Mouse (Mus musculus) hindbrain, embryonic 12.5 days (tissue): ENCODE measurements at regions not wholly inside any gene's neighbourhood (a gene's known extent, or its start where the extent isn't known, plus 50 kb on each side); places are given as distances from the start of the nearest gene placed in this dataset.

Experiments
- ATAC-seq: fragments of 200-750 bp; cut with Nextera tagmentation; 2 replicates; pipeline ENCODE4 v1.8.0; 2017; ENCODE audit warnings: moderate TSS enrichment; ENCODE audit not compliant: low FRiP score
- H3K27ac ChIP-seq: fragments of 300-500 bp; sonication (generic); 2 replicates; pipeline ENCODE4 v1.5.1; 2016; ENCODE audit warnings: mild to moderate bottlenecking
- H3K27me3 ChIP-seq: fragments of 300-500 bp; sonication (generic); 2 replicates; pipeline ENCODE4 v1.6.1; 2016; ENCODE audit warnings: mild to moderate bottlenecking
- H3K36me3 ChIP-seq: fragments of 300-500 bp; sonication (generic); 2 replicates; pipeline ENCODE4 v1.6.1; 2016; ENCODE audit warnings: mild to moderate bottlenecking
- H3K4me1 ChIP-seq: fragments of 300-500 bp; sonication (generic); 2 replicates; pipeline ENCODE4 v1.6.1; 2016
- H3K4me2 ChIP-seq: fragments of 300-500 bp; sonication (generic); replicated peaks from 2 replicates; pipeline ENCODE4 v1.6.1; 2016; ENCODE audit warnings: mild to moderate bottlenecking
- H3K4me3 ChIP-seq: fragments of 300-500 bp; sonication (generic); 2 replicates; pipeline ENCODE4 v1.5.1; 2016; ENCODE audit warnings: mild to moderate bottlenecking
- H3K9ac ChIP-seq: fragments of 300-500 bp; sonication (generic); 2 replicates; pipeline ENCODE4 v1.6.1; 2016; ENCODE audit warnings: mild to moderate bottlenecking, moderate library complexity
- H3K9me3 ChIP-seq: fragments of 300-500 bp; sonication (generic); replicated peaks from 2 replicates; pipeline ENCODE4 v1.6.1; 2016; ENCODE audit warnings: mild to moderate bottlenecking
- WGBS: fragments of 180-500 bp; shearing (Covaris S2); methylation state at CpG from one replicate; pipeline ENCODE4 v1.1.7; 2016; 5-methylcytosine and 5-hydroxymethylcytosine counted together

DNA sequence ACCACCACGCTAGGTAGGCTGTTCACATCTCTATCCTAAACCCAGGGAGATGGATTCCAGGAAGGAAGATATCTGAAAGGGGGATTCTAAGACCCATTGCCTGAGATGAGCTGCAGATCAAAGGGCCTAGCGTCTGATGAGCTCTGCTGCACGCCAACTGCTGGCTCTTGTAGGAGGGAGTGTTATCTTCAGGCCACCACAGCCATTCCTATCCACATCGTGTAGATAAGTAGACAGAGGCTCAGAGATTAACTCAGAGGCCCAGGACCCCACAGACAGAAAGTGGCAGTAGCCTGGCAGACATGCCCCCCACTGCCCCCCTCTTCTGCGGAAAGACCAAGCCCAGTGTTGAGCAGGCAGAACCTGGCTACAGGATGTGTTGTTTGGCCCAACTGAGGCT, 61.6 kb upstream of the Tle3 start:
- Histone ChIP-seq H3K4me2 (no peak overlapping the region), H3K36me3 (no peaks in the 10 kb centered on the region), H3K4me1 (peaks cover 49% of the 10 kb centered on the region), H3K27me3 (peaks cover 18% of the 10 kb centered on the region), H3K9me3 (no peaks in the 10 kb centered on the region), H3K27ac (no peak overlapping the region), H3K9ac (no peak overlapping the region), H3K4me3 (no peak overlapping the region)
- ATAC-seq = no peak
- 71% methylated on average over 5 of the region's 5 CpGs for WGBS

GRCm38 (mm10) chr9:61311604-61312003, 60.6 kb upstream of the Tle3 start:
- H3K27me3 ChIP-seq = peaks cover 18% of the 10 kb centered on the region
- no peak overlapping the region for H3K4me3 ChIP-seq
- peak; percentile 64 for ATAC-seq
- no peak overlapping the region for H3K9ac ChIP-seq
- H3K9me3 ChIP-seq = no peaks in the 10 kb centered on the region
- H3K4me2 ChIP-seq = no peak overlapping the region
- peaks cover 59% of the 10 kb centered on the region for H3K4me1 ChIP-seq
- H3K27ac ChIP-seq = peak overlapping the region; percentile 57
- H3K36me3 ChIP-seq = no peaks in the 10 kb centered on the region
- 30% methylated on average over 5 of the region's 5 CpGs for WGBS

DNA sequence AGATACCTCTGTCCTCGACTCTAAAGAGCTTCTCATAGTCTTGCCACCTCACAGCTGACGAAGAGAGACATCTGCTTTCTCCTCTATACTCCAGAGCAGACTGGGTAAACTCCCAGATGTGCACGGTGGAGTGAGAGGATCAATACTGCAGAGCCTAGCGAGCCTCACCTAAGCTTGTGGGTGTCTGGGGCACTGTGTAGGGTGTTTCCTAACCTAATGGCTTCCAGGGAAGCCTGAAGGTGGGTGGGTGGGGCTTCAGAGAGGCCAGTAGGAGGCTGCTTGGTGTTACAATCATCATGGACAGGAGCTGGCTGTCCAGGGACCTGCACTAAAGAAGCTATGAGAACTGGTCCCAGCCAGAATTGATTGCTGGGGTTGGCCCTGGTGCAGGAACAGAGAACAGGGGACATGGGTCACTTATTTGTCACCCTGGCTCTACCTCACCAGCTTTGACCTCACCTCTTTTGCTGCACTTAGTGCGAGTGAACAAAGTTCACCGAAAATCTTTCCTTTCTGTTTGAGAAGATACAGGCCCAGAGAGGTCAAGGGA, 57.5 kb upstream of the Tle3 start:
- H3K27me3 ChIP-seq = peaks cover 21% of the 10 kb centered on the region
- no peak overlapping the region for H3K4me3 ChIP-seq
- no peak overlapping the region for H3K4me2 ChIP-seq
- H3K9ac ChIP-seq = no peak overlapping the region
- peaks cover 62% of the 10 kb centered on the region for H3K4me1 ChIP-seq
- no peak for ATAC-seq
- no peaks in the 10 kb centered on the region for H3K9me3 ChIP-seq
- 69% methylated on average over 6 of the region's 6 CpGs for WGBS
- peak overlapping the region; percentile 64; the same call in 1 of the 2 replicates for H3K27ac ChIP-seq
- H3K36me3 ChIP-seq = no peaks in the 10 kb centered on the region

DNA sequence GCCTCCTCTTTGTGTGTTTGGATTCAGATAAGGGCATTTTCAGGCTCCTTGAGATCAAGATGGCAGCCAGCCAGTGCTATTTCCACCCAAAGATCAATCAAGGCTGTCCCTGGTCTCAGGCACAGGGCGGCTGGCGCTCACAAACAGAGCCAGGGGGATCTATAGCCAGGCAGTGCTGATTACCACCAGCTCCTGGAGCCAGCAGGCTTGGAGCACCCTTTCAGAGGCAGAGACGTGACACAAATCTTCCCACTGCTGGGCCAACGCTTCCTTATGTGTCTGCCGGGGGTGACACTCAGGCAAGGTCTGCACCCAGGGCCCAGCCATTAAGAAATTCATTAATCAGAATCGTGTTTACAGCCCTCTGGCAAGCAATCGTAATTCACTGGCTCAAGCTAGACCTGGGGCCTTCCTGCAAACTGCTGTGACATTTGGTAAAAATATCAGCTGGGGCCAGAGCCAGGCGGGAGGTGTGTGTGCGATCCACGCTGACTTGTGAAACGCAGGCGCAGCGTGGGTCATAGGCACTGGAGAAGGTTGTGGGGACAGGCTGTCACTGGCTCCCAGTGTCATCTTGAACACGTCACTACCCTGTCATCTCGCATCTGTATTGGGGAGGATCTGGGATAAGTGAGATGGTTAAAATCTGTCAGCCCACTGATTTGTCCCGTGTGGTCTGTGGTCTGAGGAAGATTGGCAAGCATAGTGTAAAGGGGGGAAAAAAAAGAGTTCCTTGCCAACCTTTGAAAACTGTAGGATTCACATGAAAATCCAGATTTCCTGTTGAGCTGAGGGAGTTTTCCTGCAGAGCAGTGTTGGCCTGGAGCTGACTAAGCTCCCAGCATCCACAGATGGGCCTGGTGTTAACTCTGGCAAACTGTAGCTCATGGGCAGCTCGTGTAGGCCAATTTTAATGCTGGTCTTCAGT, 56.5 kb upstream of the Tle3 start:
- no peak overlapping the region for H3K4me2 ChIP-seq
- H3K9ac ChIP-seq = no peak overlapping the region
- H3K9me3 ChIP-seq = no peaks in the 10 kb centered on the region
- H3K4me1 ChIP-seq = peaks cover 61% of the 10 kb centered on the region
- WGBS = 48% methylated on average over 17 of the region's 17 CpGs
- no peaks in the 10 kb centered on the region for H3K36me3 ChIP-seq
- H3K27ac ChIP-seq = peak overlapping the region; percentile 64
- peaks cover 22% of the 10 kb centered on the region for H3K27me3 ChIP-seq
- H3K4me3 ChIP-seq = no peak overlapping the region
- no peak for ATAC-seq

- 11% methylated on average over 4 of the region's 4 CpGs for WGBS
- H3K4me3 ChIP-seq = no peak overlapping the region
- ATAC-seq = peak; percentile 54; the same call in 1 of the 2 replicates
- no peak overlapping the region for H3K27ac ChIP-seq
- no peaks in the 10 kb centered on the region for H3K9me3 ChIP-seq
- H3K27me3 ChIP-seq = peaks cover 27% of the 10 kb centered on the region
- H3K4me2 ChIP-seq = no peak overlapping the region
- no peaks in the 10 kb centered on the region for H3K36me3 ChIP-seq
- H3K4me1 ChIP-seq = peaks cover 54% of the 10 kb centered on the region
- H3K9ac ChIP-seq = no peak overlapping the region
Measured at GRCm38 (mm10) chr9:61316442-61316841, 55.7 kb upstream of the Tle3 start.

- Histone ChIP-seq H3K4me1 (peaks cover 42% of the 10 kb centered on the region), H3K4me3 (no peak overlapping the region), H3K27ac (no peak overlapping the region), H3K27me3 (peaks cover 22% of the 10 kb centered on the region), H3K9ac (no peak overlapping the region), H3K36me3 (no peaks in the 10 kb centered on the region), H3K9me3 (no peaks in the 10 kb centered on the region), H3K4me2 (no peak overlapping the region)
- no peak for ATAC-seq
- WGBS = 52% methylated on average over 6 of the region's 6 CpGs
Measured at GRCm38 (mm10) chr9:61319721-61320120, 52.4 kb upstream of the Tle3 start.

DNA sequence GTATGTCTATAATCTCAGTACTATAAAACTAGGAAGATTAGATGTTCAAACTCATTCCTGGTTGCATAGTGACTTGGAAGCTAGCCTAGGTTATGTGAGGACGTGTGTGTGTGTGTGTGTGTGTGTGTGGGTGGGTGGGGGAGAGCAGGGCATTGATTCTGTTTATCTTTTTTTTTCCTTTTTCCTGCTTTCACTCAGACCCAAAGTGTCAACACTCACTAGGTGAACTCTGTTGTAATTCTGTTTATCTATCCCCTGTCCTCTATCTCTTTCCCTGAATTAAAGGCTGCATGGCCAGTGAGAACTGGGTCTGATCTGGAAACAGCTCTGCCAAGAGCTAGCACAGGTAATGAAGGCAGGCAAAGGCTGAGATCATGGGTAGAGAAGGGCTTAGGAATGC, 50.9 kb upstream of the Tle3 start:
- Histone ChIP-seq H3K27me3 (peaks cover 23% of the 10 kb centered on the region), H3K4me1 (peaks cover 41% of the 10 kb centered on the region)
- ATAC-seq = no peak

DNA sequence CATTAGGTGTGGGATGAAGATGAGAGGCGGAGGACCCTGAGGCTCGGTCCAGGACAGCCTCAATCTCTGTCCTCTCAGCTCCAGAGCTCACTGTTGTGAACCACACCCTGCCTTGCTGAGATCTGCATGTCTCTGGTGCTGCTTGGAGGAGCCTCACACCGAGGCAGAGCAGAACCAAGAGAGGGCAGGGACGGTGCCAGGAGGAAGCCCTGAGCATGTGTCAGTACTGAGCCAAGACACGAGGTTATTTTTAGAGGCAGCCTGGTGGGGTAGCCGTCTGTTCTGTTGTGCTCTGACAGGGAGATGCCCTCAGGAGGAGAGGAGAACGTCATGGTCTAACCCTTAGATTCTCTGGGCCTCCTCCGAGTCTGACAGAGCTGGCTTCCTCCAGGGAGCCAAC, 50.3 kb upstream of the Tle3 start:
- Histone ChIP-seq H3K4me1 (peaks cover 41% of the 10 kb centered on the region), H3K9me3 (no peaks in the 10 kb centered on the region)
- WGBS = 62% methylated on average over 8 of the region's 8 CpGs

More for the DNA sequence above, 50.9 kb upstream of the Tle3 start:
- H3K36me3 ChIP-seq = no peaks in the 10 kb centered on the region
- H3K4me2 ChIP-seq = no peak overlapping the region
- no peak overlapping the region for H3K9ac ChIP-seq
- no peak overlapping the region for H3K27ac ChIP-seq
- no peaks in the 10 kb centered on the region for H3K9me3 ChIP-seq
- 93% methylated on average over 1 of the region's 1 CpGs for WGBS
- H3K4me3 ChIP-seq = no peak overlapping the region

DNA sequence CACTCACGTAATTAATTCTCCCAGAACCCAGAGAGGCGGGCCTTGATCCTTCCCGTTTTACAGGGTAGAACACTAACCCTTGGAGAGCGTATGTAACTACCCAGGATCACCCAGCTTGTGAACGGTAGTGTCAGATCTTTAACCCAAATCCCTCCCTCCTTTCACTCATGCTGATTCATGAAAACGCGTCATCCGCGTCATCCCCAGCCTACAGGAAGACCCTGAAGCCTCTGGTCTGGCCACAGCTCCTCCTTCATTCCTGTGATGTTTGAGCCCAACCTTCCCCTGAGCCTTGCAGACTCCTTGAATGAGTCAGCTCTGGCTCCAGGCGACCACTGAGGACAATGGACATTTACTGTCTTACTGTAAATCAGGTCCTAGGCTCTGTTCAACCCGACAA, 49.8 kb upstream of the Tle3 start:
- Histone ChIP-seq H3K9ac (no peak overlapping the region), H3K4me1 (peaks cover 41% of the 10 kb centered on the region), H3K9me3 (no peaks in the 10 kb centered on the region), H3K27me3 (peaks cover 23% of the 10 kb centered on the region), H3K4me2 (no peak overlapping the region), H3K4me3 (no peak overlapping the region), H3K27ac (no peak overlapping the region), H3K36me3 (no peaks in the 10 kb centered on the region)
- 76% methylated on average over 11 of the region's 11 CpGs for WGBS
- ATAC-seq = no peak

More for the DNA sequence above, 50.3 kb upstream of the Tle3 start:
- Histone ChIP-seq H3K4me3 (no peak overlapping the region), H3K36me3 (no peaks in the 10 kb centered on the region), H3K9ac (no peak overlapping the region), H3K4me2 (no peak overlapping the region), H3K27ac (no peak overlapping the region), H3K27me3 (peaks cover 23% of the 10 kb centered on the region)
- no peak for ATAC-seq
